Mouse (Mus musculus) CD4-positive, CD25-positive, alpha-beta regulatory T cell, adult 2 months (primary cell): ENCODE measurements around the gene Pax5.
A peak's percentile ranks its signal among the peaks of the same experiment; 100 is the strongest.

Source experiments
- DNase-seq: peaks from one replicate; pipeline ENCODE4 v3.0.0-alpha.2; 2012; ENCODE audit warnings: low read depth, low spot score

The Pax5 gene

DNA sequence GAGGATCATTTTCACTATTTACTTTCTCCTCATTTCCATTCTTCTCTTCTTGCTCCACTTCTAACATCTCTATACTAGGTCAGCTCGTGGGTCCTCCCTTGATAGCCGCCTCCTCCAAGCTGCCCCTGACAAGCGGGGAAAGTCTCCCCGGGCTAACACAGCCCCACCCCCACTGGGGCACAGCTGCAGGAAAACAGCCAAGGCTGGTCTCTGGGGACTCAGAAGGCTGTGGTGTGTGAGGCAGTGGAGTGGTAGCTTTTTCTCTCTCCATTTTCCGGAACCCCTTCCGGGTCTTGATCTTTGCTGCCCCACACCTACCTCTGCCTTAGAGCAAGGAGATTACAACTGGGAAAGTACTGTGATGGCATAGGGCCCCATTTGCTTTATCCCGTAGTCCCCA is 4.3 kb downstream of the Pax5 start:
- no peak for DNase-seq

DNA sequence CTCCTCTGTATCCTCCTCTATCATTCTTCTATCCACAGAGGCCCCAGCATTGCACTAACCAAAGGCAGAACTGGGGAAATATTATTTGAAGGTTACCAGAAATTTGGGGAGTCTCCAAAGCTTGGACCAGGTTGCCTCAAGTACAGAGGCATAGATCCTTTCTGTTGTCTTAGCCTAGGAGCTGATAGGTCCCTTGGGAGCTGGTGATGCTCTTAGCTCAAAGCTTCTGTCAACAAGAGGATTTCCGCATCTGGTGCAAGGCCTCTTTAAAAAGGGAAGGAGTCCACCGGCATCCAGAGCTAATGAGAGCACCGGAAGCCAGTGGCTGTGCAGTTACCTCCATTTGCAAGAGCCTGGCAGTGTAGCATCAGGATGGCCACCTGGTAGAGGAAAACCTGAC is 5.1 kb downstream of the Pax5 start:
- no peak for DNase-seq

GRCm38 (mm10) chr4:44704369-44704745 is 5.9 kb downstream of the Pax5 start:
- DNase-seq, result peak; percentile 81

DNA sequence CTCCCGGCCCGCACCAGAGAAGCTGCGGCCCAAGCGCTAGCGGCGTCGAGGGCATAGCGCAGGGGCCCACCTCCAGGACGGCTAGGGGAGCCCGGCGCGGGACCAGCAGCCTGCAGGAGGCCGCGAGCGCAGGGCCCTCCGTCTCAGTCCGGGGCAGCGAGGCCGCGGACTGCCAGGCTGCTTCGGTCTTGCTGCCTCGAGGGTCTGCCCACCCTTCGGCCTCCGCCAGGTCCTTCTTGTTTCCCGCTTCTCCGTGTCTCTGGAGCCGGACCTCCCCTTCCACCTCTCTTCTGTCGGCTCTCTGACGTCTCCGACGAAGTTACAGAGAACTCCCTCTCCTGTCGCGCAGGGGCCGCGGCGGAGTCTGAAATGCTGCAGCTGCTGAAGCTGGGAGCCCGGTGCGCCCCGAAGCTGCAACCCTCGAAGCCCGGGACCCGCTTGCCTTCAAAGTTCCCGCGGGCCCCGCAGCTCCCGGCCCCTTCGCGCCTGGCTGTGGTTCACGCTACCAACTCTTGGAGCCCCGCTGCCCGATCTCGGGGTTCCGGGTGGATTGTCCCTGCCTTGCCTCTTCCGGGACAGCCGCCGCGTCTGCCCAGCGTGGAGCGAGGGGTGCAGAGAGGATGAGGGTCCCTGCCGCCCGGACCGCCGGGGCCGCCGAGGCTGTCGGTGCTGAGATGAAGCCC is 6.5 kb downstream of the Pax5 start:
- DNase-seq, result no peak

GRCm38 (mm10) chr4:44702891-44703685 is 7.2 kb downstream of the Pax5 start:
- DNase-seq, result peak; percentile 4

DNA sequence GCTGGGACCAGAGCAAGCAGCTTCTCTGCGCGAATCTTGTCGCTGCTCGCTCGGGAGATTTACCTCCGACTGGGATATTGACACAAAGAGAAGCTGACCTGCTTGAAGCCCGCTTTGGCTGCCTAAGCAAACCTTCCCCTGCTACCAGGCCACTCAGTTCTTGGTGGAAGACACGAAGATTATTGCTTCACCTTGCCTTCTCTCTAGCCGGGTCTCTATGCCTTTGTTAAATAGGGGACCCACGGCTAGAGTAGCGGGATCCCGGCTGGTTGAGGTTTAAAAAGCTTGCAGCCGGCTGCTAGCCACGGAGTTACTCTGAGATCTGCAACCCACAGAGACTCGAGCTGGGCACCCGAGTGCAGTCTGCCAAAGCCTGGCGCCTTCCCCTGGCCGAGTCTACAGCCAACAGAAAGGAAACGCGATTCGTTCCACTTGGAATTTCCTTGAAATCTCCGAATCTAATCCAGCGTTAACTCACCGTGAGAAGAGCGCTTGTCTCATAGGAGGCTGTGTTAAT is 8.2 kb downstream of the Pax5 start:
- no peak for DNase-seq

- no peak for DNase-seq
Observed at GRCm38 (mm10) chr4:44701513-44701912, 8.8 kb downstream of the Pax5 start.

DNA sequence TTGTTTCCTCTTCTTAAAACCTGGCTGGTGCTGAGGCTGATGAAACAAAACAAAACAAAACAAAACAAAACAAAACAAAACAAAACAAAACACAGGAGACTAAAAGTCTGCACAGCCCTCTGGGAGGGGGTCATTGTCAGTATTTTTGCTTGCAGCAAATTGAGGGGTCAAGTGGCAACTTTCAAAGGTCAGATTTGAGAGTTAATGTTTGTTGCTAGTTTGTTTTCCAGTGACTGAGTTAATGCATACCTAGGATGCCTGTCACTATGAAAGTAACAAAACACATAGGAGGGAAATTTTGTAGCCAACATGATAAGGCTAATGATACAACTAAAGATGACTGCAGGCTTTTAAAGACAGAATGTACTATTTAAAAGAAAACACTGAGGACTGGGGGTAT is 13.6 kb downstream of the Pax5 start:
- DNase-seq, result no peak

DNA sequence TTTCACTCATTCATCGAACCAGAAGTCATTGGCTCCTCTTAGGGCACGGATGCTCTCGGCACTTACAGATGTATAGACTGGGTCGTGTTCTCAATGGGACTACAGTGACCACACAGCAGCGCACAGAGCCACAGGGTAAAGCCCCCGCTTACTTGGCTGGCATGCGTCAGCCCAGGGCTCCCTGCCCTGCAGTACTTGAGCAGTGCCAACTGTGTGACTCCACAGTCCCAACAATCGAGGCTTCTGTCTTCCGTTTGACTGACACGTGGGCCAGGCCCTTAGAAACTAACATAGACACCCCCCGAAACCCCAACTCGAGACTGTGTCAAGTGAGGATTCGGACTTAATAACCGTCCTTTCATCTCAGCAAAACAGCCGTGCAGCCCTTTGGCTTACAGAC is 15.9 kb downstream of the Pax5 start:
- no peak for DNase-seq

- DNase-seq, result no peak
Observed at GRCm38 (mm10) chr4:44685582-44685981, 24.7 kb downstream of the Pax5 start.

GRCm38 (mm10) chr4:44680242-44680897 is 29.9 kb downstream of the Pax5 start:
- DNase-seq, result no peak

- no peak for DNase-seq
Observed at GRCm38 (mm10) chr4:44678641-44679040, 31.6 kb downstream of the Pax5 start.

- DNase-seq, result no peak
Observed at GRCm38 (mm10) chr4:44678026-44678425, 32.3 kb downstream of the Pax5 start.

GRCm38 (mm10) chr4:44674973-44675372 is 35.3 kb downstream of the Pax5 start:
- peak; percentile 20 for DNase-seq

DNA sequence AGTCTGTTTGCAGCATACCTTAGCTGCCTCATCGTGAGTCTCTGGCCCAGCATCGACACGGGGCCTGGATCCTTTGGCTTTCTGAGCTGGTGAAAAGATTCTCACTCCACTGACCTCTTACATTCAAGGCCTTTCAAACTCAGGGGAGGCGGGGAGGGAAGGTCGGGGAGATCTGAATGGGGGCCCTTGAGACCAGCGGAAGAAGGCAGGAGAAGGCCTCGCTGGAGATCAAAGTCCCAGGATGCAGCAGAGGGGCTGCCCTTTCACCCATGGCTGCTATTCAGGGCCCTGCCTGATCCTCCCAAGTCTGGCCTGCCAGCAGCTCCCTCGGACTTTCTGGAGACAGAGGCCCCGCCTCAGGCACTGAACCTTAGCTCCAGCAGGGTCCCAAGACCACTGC is 36.6 kb downstream of the Pax5 start:
- no peak for DNase-seq

DNA sequence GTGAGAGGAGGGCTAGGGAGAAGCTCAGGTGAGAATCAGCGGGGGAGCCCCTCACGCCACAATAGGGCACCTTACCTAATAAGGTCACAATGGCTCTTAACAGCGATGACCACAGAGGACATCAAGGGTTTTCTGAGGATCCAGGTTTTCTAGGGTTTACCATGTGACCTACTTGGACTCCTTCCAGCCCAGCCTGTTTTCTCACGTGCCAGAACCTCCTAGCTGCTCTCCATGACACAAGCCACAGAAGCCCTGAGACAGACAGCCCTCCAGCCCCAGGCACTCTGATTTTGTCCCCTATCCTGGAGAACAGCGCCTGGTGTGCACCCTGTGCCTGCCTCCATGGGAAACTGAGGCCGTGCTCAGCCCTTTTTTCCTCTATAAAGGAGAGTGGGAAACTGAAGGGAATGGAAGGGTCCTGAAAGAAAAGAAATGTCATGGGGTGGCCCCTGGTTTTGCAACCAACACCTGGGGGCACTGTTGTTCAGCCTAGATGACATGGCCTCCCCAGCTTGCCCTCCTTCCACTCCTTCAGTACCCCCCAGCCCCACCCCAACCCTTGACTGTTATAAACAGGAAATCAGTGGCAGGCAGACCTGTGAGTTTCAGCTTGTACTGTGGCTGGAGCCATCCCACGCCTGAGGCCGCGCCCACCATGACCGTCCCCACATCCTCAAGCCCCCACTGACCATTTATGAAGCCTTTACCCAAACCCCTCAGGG is 37.9 kb downstream of the Pax5 start:
- peak; percentile 27 for DNase-seq

- DNase-seq, result no peak
Observed at GRCm38 (mm10) chr4:44671486-44671885, 38.8 kb downstream of the Pax5 start.

GRCm38 (mm10) chr4:44671035-44671434 is 39.3 kb downstream of the Pax5 start:
- DNase-seq, result no peak

DNA sequence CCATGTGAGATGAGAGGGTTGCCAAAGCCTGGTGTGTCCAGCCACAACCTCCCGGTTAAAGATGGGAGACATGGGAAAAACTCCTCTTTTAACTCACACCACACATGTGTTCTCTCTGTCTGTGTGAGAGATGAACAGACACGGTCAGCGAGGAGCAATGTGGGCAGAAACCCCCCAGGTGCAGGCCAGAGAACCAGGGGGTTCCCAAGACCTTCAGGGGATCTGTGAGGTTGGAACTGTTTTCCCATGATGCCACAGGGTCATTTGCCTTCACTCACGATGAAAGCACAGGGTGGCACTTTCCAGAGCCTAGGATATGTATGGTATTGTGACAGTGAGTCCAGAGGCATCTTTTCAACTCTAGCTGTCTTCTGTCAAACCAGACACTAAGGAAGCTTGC is 39.9 kb downstream of the Pax5 start:
- no peak for DNase-seq

GRCm38 (mm10) chr4:44669485-44670181 is 40.7 kb downstream of the Pax5 start:
- DNase-seq, result peak; percentile 59

DNA sequence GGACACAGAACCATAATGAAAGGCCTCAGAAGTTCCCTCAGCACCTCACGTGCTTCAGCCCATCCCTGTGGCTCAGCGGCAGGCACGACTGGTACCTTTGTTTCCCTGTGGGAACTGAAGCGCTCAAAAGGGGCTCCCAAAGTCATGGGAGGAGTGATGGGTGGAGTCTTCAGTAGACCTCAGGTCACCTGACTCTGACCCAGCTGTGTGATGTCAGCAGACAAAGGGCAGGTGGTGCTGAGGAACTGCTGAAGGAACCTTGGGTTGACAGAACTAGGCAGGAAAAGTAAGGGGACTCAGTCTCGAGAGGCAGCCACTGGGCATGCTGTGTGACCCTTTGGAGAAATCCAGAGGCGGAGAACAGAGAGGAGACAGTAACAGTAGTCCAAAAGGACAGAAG is 41.7 kb downstream of the Pax5 start:
- DNase-seq, result no peak
